Mouse (Mus musculus) hindbrain, embryonic 11.5 days (tissue): ENCODE measurements at regions not wholly inside any gene's neighbourhood (a gene's known extent, or its start where the extent isn't known, plus 50 kb on each side); places are given as distances from the start of the nearest gene placed in this dataset.
A peak's percentile ranks its signal among the peaks of the same experiment; 100 is the strongest.

Source experiments
- ATAC-seq: fragments of 200-750 bp; cut with Nextera tagmentation; 2 replicates; pipeline ENCODE4 v1.8.0; 2017; ENCODE audit warnings: mild to moderate bottlenecking, moderate TSS enrichment, moderate library complexity; ENCODE audit not compliant: low FRiP score
- DNase-seq: peaks from one replicate; pipeline ENCODE4 v3.0.0-alpha.2; 2015; ENCODE audit warnings: low spot score
- H3K27ac ChIP-seq: fragments of 300-500 bp; sonication (generic); 2 replicates; pipeline ENCODE4 v1.5.1; 2014; ENCODE audit warnings: mild to moderate bottlenecking, low read depth, low read length
- H3K27me3 ChIP-seq: fragments of 300-500 bp; sonication (generic); 2 replicates; pipeline ENCODE4 v1.6.1; 2014; ENCODE audit warnings: mild to moderate bottlenecking, low read length, moderate library complexity, mixed read lengths; ENCODE audit not compliant: control insufficient read depth, insufficient read depth
- H3K36me3 ChIP-seq: fragments of 300-500 bp; sonication (generic); 2 replicates; pipeline ENCODE4 v1.6.1; 2014; ENCODE audit warnings: mild to moderate bottlenecking, low read length, moderate library complexity, mixed read lengths; ENCODE audit not compliant: control insufficient read depth, insufficient read depth
- H3K4me1 ChIP-seq: fragments of 300-500 bp; sonication (generic); replicated peaks from 2 replicates; pipeline ENCODE4 v1.6.1; 2014; ENCODE audit warnings: low read length, mixed read lengths; ENCODE audit not compliant: control insufficient read depth, insufficient read depth
- H3K4me2 ChIP-seq: fragments of 300-500 bp; sonication (generic); replicated peaks from 2 replicates; pipeline ENCODE4 v1.6.1; 2014; ENCODE audit warnings: mild to moderate bottlenecking, low read depth, low read length
- H3K4me3 ChIP-seq: fragments of 300-500 bp; sonication (generic); 2 replicates; pipeline ENCODE4 v1.5.1; 2014; ENCODE audit warnings: low read depth, low read length
- H3K9ac ChIP-seq: fragments of 300-500 bp; sonication (generic); 2 replicates; pipeline ENCODE4 v1.6.1; 2014; ENCODE audit warnings: low read depth, low read length
- H3K9me3 ChIP-seq: fragments of 300-500 bp; sonication (generic); 2 replicates; pipeline ENCODE4 v1.6.1; 2016; ENCODE audit warnings: low read length; ENCODE audit not compliant: control insufficient read depth
- WGBS: fragments of 180-500 bp; shearing (Covaris S2); extraction: QIAGEN DNeasy Blood & Tissue Kit; methylation state at CpG from one replicate; pipeline ENCODE4 v1.1.7; 2014; 5-methylcytosine and 5-hydroxymethylcytosine counted together

GRCm38 (mm10) chr4:92311891-92312290 lies 120.3 kb upstream of the Gm12666 start:
- Histone ChIP-seq H3K27me3 (no peaks in the 10 kb centered on the region), H3K4me2 (no peak overlapping the region), H3K4me1 (no peaks in the 10 kb centered on the region), H3K9ac (no peak overlapping the region), H3K27ac (no peak overlapping the region), H3K9me3 (no peaks in the 10 kb centered on the region), H3K36me3 (no peaks in the 10 kb centered on the region), H3K4me3 (no peak overlapping the region)
- 77% methylated on average over 1 of the region's 1 CpGs for WGBS
- DNase-seq (no peak), ATAC-seq (no peak)

GRCm38 (mm10) chr4:92265878-92266277 lies 74.3 kb upstream of the Gm12666 start:
- Histone ChIP-seq H3K4me2 (no peak overlapping the region), H3K27me3 (no peaks in the 10 kb centered on the region), H3K4me3 (no peak overlapping the region), H3K27ac (no peak overlapping the region), H3K9ac (no peak overlapping the region), H3K4me1 (no peaks in the 10 kb centered on the region), H3K36me3 (no peaks in the 10 kb centered on the region), H3K9me3 (no peaks in the 10 kb centered on the region)
- DNase-seq (no peak), ATAC-seq (no peak)
- 87% methylated on average over 1 of the region's 1 CpGs for WGBS

GRCm38 (mm10) chr4:92246800-92247199 lies 55.3 kb upstream of the Gm12666 start:
- Histone ChIP-seq H3K27me3 (no peaks in the 10 kb centered on the region), H3K36me3 (no peaks in the 10 kb centered on the region), H3K27ac (no peak overlapping the region), H3K4me2 (no peak overlapping the region), H3K4me3 (no peak overlapping the region), H3K9ac (no peak overlapping the region), H3K9me3 (no peaks in the 10 kb centered on the region), H3K4me1 (no peaks in the 10 kb centered on the region)
- DNase-seq = no peak
- peak; percentile 61; the same call in 1 of the 2 replicates for ATAC-seq
- WGBS = 32% methylated on average over 1 of the region's 1 CpGs
